Mouse (Mus musculus) liver, adult 2 months (tissue): Measurements from ENCODE around the gene Bud13. TPM values are rescaled to one million over a fixed set of nuclear protein-coding genes. Genes with fewer than 3 reads are reported as not detected.

ENCODE experiments used
- DNase-seq: peaks from one replicate; pipeline ENCODE4 v3.0.0-alpha.2; 2011; ENCODE audit warnings: low read depth, low spot score; ENCODE audit errors: extremely low read depth
- H3K27ac ChIP-seq: fragments of 200-500 bp; replicated peaks from 2 replicates; pipeline ENCODE4 v1.5.1; 2012; ENCODE audit warnings: low read depth, mild to moderate bottlenecking, control low read depth, inconsistent platforms, low read length; ENCODE audit not compliant: insufficient read depth
- H3K27me3 ChIP-seq: fragments of 200-500 bp; 2 replicates; pipeline ENCODE4 v1.6.1; 2012; ENCODE audit warnings: mild to moderate bottlenecking, moderate library complexity, low read length, inconsistent platforms; ENCODE audit not compliant: control insufficient read depth, insufficient read depth
- H3K36me3 ChIP-seq: fragments of 200-500 bp; 2 replicates; pipeline ENCODE4 v1.6.1; 2012; ENCODE audit warnings: low read length, inconsistent platforms; ENCODE audit not compliant: control insufficient read depth, insufficient read depth
- H3K4me1 ChIP-seq: fragments of 200-500 bp; 2 replicates; pipeline ENCODE4 v1.6.1; 2011; ENCODE audit warnings: low read length; ENCODE audit not compliant: control insufficient read depth, insufficient read depth
- H3K4me3 ChIP-seq: fragments of 200-500 bp; 2 replicates; pipeline ENCODE4 v1.5.1; 2011; ENCODE audit warnings: low read depth, mild to moderate bottlenecking, control low read depth, low read length, moderate library complexity; ENCODE audit not compliant: insufficient read depth
- H3K79me2 ChIP-seq: fragments of 200-500 bp; 2 replicates; pipeline ENCODE4 v1.6.1; 2012; ENCODE audit warnings: inconsistent platforms, mild to moderate bottlenecking, low read length, moderate library complexity; ENCODE audit not compliant: control insufficient read depth, insufficient read depth
- H3K9ac ChIP-seq: fragments of 200-500 bp; 2 replicates; pipeline ENCODE4 v1.6.1; 2012; ENCODE audit warnings: low read depth, mild to moderate bottlenecking, control low read depth, inconsistent platforms, low read length
- CTCF ChIP-seq: fragments of 200-500 bp; IDR thresholded peaks from 2 replicates; pipeline ENCODE4 v1.5.1; 2011; ENCODE audit warnings: low read depth, low read length, control low read depth
- POLR2A ChIP-seq: fragments of 200-500 bp; IDR thresholded peaks from 2 replicates; pipeline ENCODE4 v1.6.1; 2011; ENCODE audit warnings: low read length, control low read depth; ENCODE audit not compliant: insufficient read depth; ENCODE audit errors: extremely low read depth
- whole genome bisulfite sequencing: fragments of 180-500 bp; shearing (Covaris S2); methylation state at CpG from one replicate; pipeline ENCODE4 v1.1.7; 2018; 5-methylcytosine and 5-hydroxymethylcytosine counted together
- polyA plus RNA-seq: library from polyadenylated mRNA; depleted of rRNA; stranded (reverse); fragments of >200 nt; gene quantifications from 2 replicates; pipeline ENCODE4 v1.2.3, GENCODE M21; 2012
- total RNA-seq: library from RNA; depleted of rRNA; stranded (reverse); fragments of >200 nt; gene quantifications from 2 replicates; pipeline ENCODE4 v1.2.3, GENCODE M21; 2014

Gene Bud13
- total and polyA plus RNA-seq, 2 experiments: 3.0 to 3.6 TPM

DNA sequence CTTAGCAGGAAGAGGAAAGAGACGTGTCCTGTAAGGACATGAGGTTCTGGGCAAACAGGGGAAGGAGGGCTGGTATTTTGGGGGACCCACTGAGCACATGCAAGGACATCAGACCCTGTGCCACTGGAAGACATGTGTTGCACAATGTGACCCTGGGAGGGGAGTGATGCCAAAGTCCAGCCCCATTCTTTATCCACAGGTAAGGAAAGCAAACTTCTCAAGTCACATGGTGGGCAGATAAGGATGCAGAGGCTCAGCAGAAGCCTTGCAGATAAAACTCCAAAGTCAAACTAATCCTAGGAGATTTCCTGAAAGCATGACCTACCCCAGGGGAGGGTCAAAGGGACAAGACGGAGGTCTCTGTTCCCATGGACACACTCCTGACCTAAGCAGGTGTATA is 41.0 kb upstream of the Bud13 start:
- H3K4me3 ChIP-seq: no peak overlapping the region
- peaks cover 28% of the 10 kb centered on the region for H3K4me1 ChIP-seq
- 64% methylated on average over 2 of the region's 2 CpGs for WGBS
- H3K36me3 ChIP-seq: no peaks in the 10 kb centered on the region
- TF ChIP-seq POLR2A: no peak
- TF ChIP-seq CTCF: no peak
- no peaks in the 10 kb centered on the region for H3K27me3 ChIP-seq
- peak overlapping the region; percentile 71 for H3K9ac ChIP-seq
- DNase-seq: peak; percentile 45
- H3K79me2 ChIP-seq: no peaks in the 10 kb centered on the region; the same call in 1 of the 2 replicates
- peak overlapping the region; percentile 91 for H3K27ac ChIP-seq

GRCm38 (mm10) chr9:46243122-46243521 is 39.7 kb upstream of the Bud13 start:
- Histone ChIP-seq H3K27me3 (no peaks in the 10 kb centered on the region), H3K4me1 (peaks cover 28% of the 10 kb centered on the region), H3K27ac (no peak overlapping the region), H3K4me3 (no peak overlapping the region), H3K79me2 (no peaks in the 10 kb centered on the region; the same call in 1 of the 2 replicates), H3K9ac (peak overlapping the region; percentile 23; the same call in 1 of the 2 replicates), H3K36me3 (no peaks in the 10 kb centered on the region)
- no peak for DNase-seq
- no peak for TF ChIP-seq POLR2A
- no peak for TF ChIP-seq CTCF
- 85% methylated on average over 4 of the region's 4 CpGs for WGBS

DNA sequence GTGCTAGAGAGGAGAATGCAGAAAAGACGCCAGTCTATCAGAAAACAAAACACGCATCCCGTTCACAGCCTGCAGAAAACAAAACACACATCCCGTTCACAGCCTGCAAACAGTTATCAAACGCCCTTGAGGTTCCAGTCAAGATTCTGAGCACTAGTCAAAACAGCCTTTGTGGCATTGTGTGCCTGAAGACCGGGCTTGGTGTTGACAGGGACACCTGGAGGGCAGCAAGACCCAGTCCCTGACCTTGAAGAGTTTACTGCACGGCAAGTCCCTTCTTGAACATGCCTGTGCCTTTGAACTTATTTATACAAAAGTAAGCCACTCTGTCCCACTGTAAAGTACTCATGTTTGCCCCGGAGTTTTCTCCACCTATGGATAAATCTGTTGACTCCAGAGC is 39.2 kb upstream of the Bud13 start:
- TF ChIP-seq POLR2A (no peak), CTCF (no peak)
- Histone ChIP-seq H3K36me3 (no peaks in the 10 kb centered on the region), H3K27ac (no peak overlapping the region), H3K27me3 (no peaks in the 10 kb centered on the region), H3K79me2 (no peaks in the 10 kb centered on the region; the same call in 1 of the 2 replicates), H3K4me1 (peaks cover 25% of the 10 kb centered on the region), H3K4me3 (no peak overlapping the region), H3K9ac (no peak overlapping the region)
- no peak for DNase-seq
- WGBS: 69% methylated on average over 8 of the region's 8 CpGs

GRCm38 (mm10) chr9:46246752-46247324 is 36.0 kb upstream of the Bud13 start:
- H3K36me3 ChIP-seq: no peaks in the 10 kb centered on the region

DNA sequence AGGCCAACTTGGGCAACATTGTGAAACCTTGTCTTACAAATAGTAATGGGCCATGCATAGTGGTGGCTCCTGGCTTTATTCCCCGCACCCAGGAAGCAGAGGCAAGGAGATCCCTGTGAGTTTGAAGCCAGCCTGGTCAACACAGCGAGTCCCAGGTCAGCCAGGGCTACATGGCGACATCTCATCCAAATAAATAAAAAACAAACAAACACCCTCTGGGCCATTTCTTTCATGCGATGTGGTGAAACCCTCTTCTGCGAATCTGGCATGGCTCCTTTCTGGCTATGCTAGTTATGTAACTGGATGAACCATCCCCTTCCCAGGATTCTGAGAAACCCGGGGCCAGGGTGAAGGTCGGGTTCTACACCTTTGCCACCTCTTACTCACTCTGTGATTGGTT is 26.6 kb upstream of the Bud13 start:
- H3K27me3 ChIP-seq: no peaks in the 10 kb centered on the region
- no peaks in the 10 kb centered on the region for H3K79me2 ChIP-seq
- no peaks in the 10 kb centered on the region for H3K36me3 ChIP-seq
- peak overlapping the region; percentile 9; the same call in 1 of the 2 replicates for H3K9ac ChIP-seq
- H3K4me1 ChIP-seq: peaks cover 28% of the 10 kb centered on the region
- WGBS: 23% methylated on average over 7 of the region's 7 CpGs
- TF ChIP-seq CTCF: no peak
- TF ChIP-seq POLR2A: no peak
- DNase-seq: peak; percentile 99
- no peak overlapping the region for H3K4me3 ChIP-seq
- H3K27ac ChIP-seq: peak overlapping the region; percentile 83

More at GRCm38 (mm10) chr9:46246752-46247324, 36.0 kb upstream of the Bud13 start:
- no peaks in the 10 kb centered on the region; the same call in 1 of the 2 replicates for H3K79me2 ChIP-seq
- no peak overlapping the region for H3K4me3 ChIP-seq
- TF ChIP-seq POLR2A (no peak), CTCF (peak; percentile 72)
- no peak overlapping the region for H3K27ac ChIP-seq
- DNase-seq: peak; percentile 78
- H3K9ac ChIP-seq: no peak overlapping the region
- H3K4me1 ChIP-seq: peaks cover 9% of the 10 kb centered on the region; the same call in 1 of the 2 replicates
- H3K27me3 ChIP-seq: no peaks in the 10 kb centered on the region
- 24% methylated on average over 11 of the region's 11 CpGs for WGBS
